8 mouse cellular contexts compared by ENCODE assay signal in genomic region chr8:92827243-92828034, GRCm38 (mm10). TPM values are rescaled to one million over a fixed set of nuclear protein-coding genes. Genes with fewer than 3 reads are reported as not detected.
A peak's percentile ranks its signal among the peaks of the same experiment; 100 is the strongest.
DNase-seq lines count a peak whose midpoint lies in the region; ATAC-seq and TF ChIP-seq lines count a peak whose summit lies in the region.

TSS of gene Mmp2 (plus strand) at chr8:92827291.

- DNase-seq in ES-E14 (ENCODE audit: low read depth, low spot score): no peak
- peak; percentile 83 for DNase-seq in lung, postnatal 10 days
- DNase-seq in cerebellum, adult 11 months: no peak
- DNase-seq in c-Kit-positive CD71-positive TER-119-positive erythroid progenitor cells, embryonic 14.5 days (ENCODE audit: low spot score): no peak

- peak within 1 kb of the TSS; percentile 51 for H3K4me2 ChIP-seq in intestine, embryonic 16.5 days (ENCODE audit: low read depth, low read length)
- peak within 1 kb of the TSS; percentile 64 for H3K4me2 ChIP-seq in stomach, embryonic 16.5 days (ENCODE audit: low read depth, low read length)

- H3K27ac ChIP-seq in ES-E14 (ENCODE audit: insufficient read depth, low read depth, low read length, poor library complexity, severe bottlenecking): no peak within 1 kb of the TSS
- H3K27ac ChIP-seq in cortical plate, adult 2 months (ENCODE audit: insufficient read depth, low read length): no peak within 1 kb of the TSS
- peak within 1 kb of the TSS; percentile 95 for H3K27ac ChIP-seq in intestine, embryonic 16.5 days (ENCODE audit: low read length)
- peak within 1 kb of the TSS; percentile 95 for H3K27ac ChIP-seq in stomach, embryonic 16.5 days (ENCODE audit: low read length)

- TF ChIP-seq CTCF in cortical plate, adult 2 months (IDR thresholded peaks at IDR 0.05; ENCODE audit: extremely low read depth, insufficient read depth, low read length): no peak

- H3K4me1 ChIP-seq in ES-E14 (ENCODE audit: control insufficient read depth in 2 of 2, insufficient read depth in 2 of 2, low read length in 2 of 2, poor library complexity in 1 of 2): peaks cover 4% of the 10 kb centered on the region in 2 experiments; a peak in 3 of 4 replicates
- H3K4me1 ChIP-seq in cortical plate, adult 2 months (ENCODE audit: control insufficient read depth, insufficient read depth, low read length): no peaks in the 10 kb centered on the region
- H3K4me1 ChIP-seq in intestine, embryonic 16.5 days (ENCODE audit: control insufficient read depth, insufficient read depth, low read length): peaks cover 2% of the 10 kb centered on the region; the same call in 1 of the 2 replicates
- peaks cover 19% of the 10 kb centered on the region for H3K4me1 ChIP-seq in stomach, embryonic 16.5 days (ENCODE audit: control insufficient read depth, insufficient read depth, low read length)

- in situ Hi-C loops in ES-E14 (cut with MboI; ENCODE audit: low sequenced_read_pairs in 2 of 2, unreplicated experiment in 2 of 2): no loop called here

- no peak for TF ChIP-seq POLR2A in cortical plate, adult 2 months (IDR thresholded peaks at IDR 0.05; ENCODE audit: extremely low read depth, insufficient read depth, low read length)

- H3K9me3 ChIP-seq in ES-E14 (ENCODE audit: control insufficient read depth, insufficient read depth, low read depth, low read length): no peaks in the 10 kb centered on the region
- no peaks in the 10 kb centered on the region for H3K9me3 ChIP-seq in intestine, embryonic 16.5 days (ENCODE audit: control insufficient read depth, low read length)
- no peaks in the 10 kb centered on the region for H3K9me3 ChIP-seq in stomach, embryonic 16.5 days (replicated peaks; ENCODE audit: control insufficient read depth, low read length)

- peak within 1 kb of the TSS; percentile 70 for H3K9ac ChIP-seq in ES-E14 (ENCODE audit: insufficient read depth, low read depth, low read length, poor library complexity, severe bottlenecking)
- peak within 1 kb of the TSS; percentile 69 for H3K9ac ChIP-seq in intestine, embryonic 16.5 days (ENCODE audit: low read depth, low read length)
- peak within 1 kb of the TSS; percentile 79 for H3K9ac ChIP-seq in stomach, embryonic 16.5 days (ENCODE audit: low read length)

- 2% methylated on average over 33 of the region's 37 CpGs for WGBS in intestine, embryonic 16.5 days
- 3% methylated on average over 37 of the region's 37 CpGs for WGBS in stomach, embryonic 16.5 days

- peaks cover 2% of the 10 kb centered on the region; the same call in 1 of the 2 replicates for H3K36me3 ChIP-seq in ES-E14 (ENCODE audit: control insufficient read depth, insufficient read depth, low read length, poor library complexity, severe bottlenecking)
- no peaks in the 10 kb centered on the region for H3K36me3 ChIP-seq in intestine, embryonic 16.5 days (ENCODE audit: control insufficient read depth, insufficient read depth, low read length)
- H3K36me3 ChIP-seq in stomach, embryonic 16.5 days (ENCODE audit: control insufficient read depth, insufficient read depth, low read length): no peaks in the 10 kb centered on the region

- H3K27me3 ChIP-seq in intestine, embryonic 16.5 days (replicated peaks; ENCODE audit: control insufficient read depth, insufficient read depth, low read length): no peaks in the 10 kb centered on the region; the same call in 1 of the 2 replicates
- H3K27me3 ChIP-seq in stomach, embryonic 16.5 days (ENCODE audit: control insufficient read depth, insufficient read depth, low read length): no peaks in the 10 kb centered on the region; the same call in 1 of the 2 replicates

- H3K4me3 ChIP-seq in ES-E14 (ENCODE audit: insufficient read depth in 1 of 2, low read depth in 1 of 2, low read length in 2 of 2, poor library complexity in 1 of 2, severe bottlenecking in 1 of 2): peak within 1 kb of the TSS; percentile 76 to 78
- H3K4me3 ChIP-seq in cortical plate, adult 2 months (ENCODE audit: insufficient read depth, low read length): 0 out of 2 replicates have a peak within 1 kb of the TSS, but pooled peaks have one; percentile 2
- peak within 1 kb of the TSS; percentile 53 for H3K4me3 ChIP-seq in intestine, embryonic 16.5 days (ENCODE audit: low read length)
- peak within 1 kb of the TSS; percentile 56 for H3K4me3 ChIP-seq in stomach, embryonic 16.5 days (replicated peaks; ENCODE audit: low read length)

- peak; percentile 42; the same call in 1 of the 2 replicates for ATAC-seq in granulocyte monocyte progenitor cell, adult 5-6 weeks (replicated peaks; ENCODE audit: poor library complexity, severe bottlenecking)
- peak; percentile 87 for ATAC-seq in intestine, embryonic 16.5 days
- ATAC-seq in stomach, embryonic 16.5 days (ENCODE audit: insufficient read depth, low FRiP score): peak; percentile 68; the same call in 1 of the 2 replicates

TF ChIP-seq in ES-E14, 5 proteins besides CTCF, POLR2A, EP300 and RAD21:
- TF ChIP-seq MAFK (IDR thresholded peaks at IDR 0.05; ENCODE audit: insufficient read depth, low read depth, low read length) (no peak), HCFC1 (IDR thresholded peaks at IDR 0.05; ENCODE audit: borderline replicate concordance, insufficient read depth, low read length) (no peak), CHD2 (IDR thresholded peaks at IDR 0.05; ENCODE audit: low read depth, low read length) (no peak), ZNF384 (IDR thresholded peaks at IDR 0.05; ENCODE audit: low read depth, low read length) (no peak), ZC3H11A (IDR thresholded peaks at IDR 0.05; ENCODE audit: borderline replicate concordance, low read depth, low read length) (no peak)

RNA-seq across cellular contexts. Expression of gene Mmp2, which starts in this region (rescaled TPM):
- 36.9 and 54.8 TPM in 2 replicates for total RNA-seq in ES-E14 (2012; rRNA removed)
- 2.3 and 2.9 TPM in 2 replicates for polyA plus RNA-seq in cortical plate, adult 2 months (2012; rRNA removed)
- total RNA-seq in granulocyte monocyte progenitor cell, adult 5-6 weeks (2014; fragmentation: Nextera tagmentation): 2.7 TPM in 1 of 2 replicates, not detected in the other
- 0.36 and 0.39 TPM in 2 replicates for total RNA-seq in granulocyte monocyte progenitor cell, adult 5-6 weeks (2017)
- 136 and 137 TPM in 2 replicates for polyA plus RNA-seq in intestine, embryonic 16.5 days (2015; fragmentation: Nextera tagmentation; extraction: Ambion mirVana)
- polyA plus RNA-seq in stomach, embryonic 16.5 days (2015; fragmentation: Nextera tagmentation; extraction: Ambion mirVana): 149 and 166 TPM in 2 replicates

Comparison
In these comparisons a context has a peak if more than half of its experiments do, and no peak if none do; other contexts are left out.
1. RNA of gene Mmp2 (total RNA-seq): 36.9 to 54.8 TPM in ES-E14; 0.36 to 2.7 TPM in granulocyte monocyte progenitor cell, adult 5-6 weeks; every median in the first group is over 10 times any median in the second.
2. RNA of gene Mmp2 (polyA plus RNA-seq): 149 to 166 TPM in stomach, embryonic 16.5 days and 136 to 137 TPM in intestine, embryonic 16.5 days; 2.3 to 2.9 TPM in cortical plate, adult 2 months; every median in the first group is over 10 times any median in the second.
3. H3K27ac ChIP-seq: peak in intestine, embryonic 16.5 days (single experiment) and stomach, embryonic 16.5 days (single experiment); none in ES-E14 (single experiment) and cortical plate, adult 2 months (single experiment).
4. H3K4me3 ChIP-seq: peak in every context shown above with its lines; median percentile 77 in ES-E14; 56 in stomach, embryonic 16.5 days; 53 in intestine, embryonic 16.5 days; 2 in cortical plate, adult 2 months.
5. Peak in every context shown above with its lines, with median percentiles within 50 percentile points of each other: H3K9ac ChIP-seq and ATAC-seq.